Mouse (Mus musculus): ENCODE measurements around the gene Ank2. TPM values are rescaled to one million over a fixed set of nuclear protein-coding genes. Genes with fewer than 3 reads are reported as not detected.

Ank2 gene
- polyA plus RNA-seq, 1 experiment, result 4.6 TPM

DNA sequence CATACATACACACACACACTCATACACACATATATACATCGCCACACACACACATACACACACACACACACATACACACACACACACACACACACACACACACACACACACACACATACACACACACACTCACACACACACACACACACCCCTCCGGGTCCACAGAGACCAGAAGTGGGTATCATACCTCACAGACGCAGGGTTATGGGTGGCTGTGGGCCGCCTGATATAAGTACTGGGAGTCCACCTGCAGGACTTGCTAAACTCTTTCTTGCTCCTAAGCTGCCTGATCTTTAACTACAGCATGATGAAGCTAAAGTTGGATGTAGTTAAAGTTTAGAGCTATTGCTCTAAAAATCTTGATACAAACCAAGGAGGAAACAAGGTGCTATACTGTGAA is 30.7 kb upstream of the Ank2 start:
- Histone ChIP-seq H3K4me3 (ENCODE audit: control insufficient read depth, insufficient read depth, low read length) (no peak overlapping the region), H3K27ac (ENCODE audit: control insufficient read depth, insufficient read depth, low read length) (no peak overlapping the region), H3K27me3 (ENCODE audit: control insufficient read depth, insufficient read depth, low read length) (no peaks in the 10 kb centered on the region), H3K36me3 (ENCODE audit: control insufficient read depth, insufficient read depth, low read length) (no peaks in the 10 kb centered on the region), H3K4me1 (replicated peaks; ENCODE audit: control insufficient read depth, insufficient read depth, low read length) (no peaks in the 10 kb centered on the region)
- 89% methylated on average over 4 of the region's 4 CpGs for WGBS
- DNase-seq, result no peak
- TF ChIP-seq CTCF (IDR thresholded peaks at IDR 0.05; ENCODE audit: borderline replicate concordance, control insufficient read depth, extremely low read depth, insufficient read depth, low read length, poor library complexity) (no peak), POLR2A (IDR thresholded peaks at IDR 0.05; ENCODE audit: control insufficient read depth, extremely low read depth, insufficient read depth, low read length, poor library complexity) (no peak)

DNA sequence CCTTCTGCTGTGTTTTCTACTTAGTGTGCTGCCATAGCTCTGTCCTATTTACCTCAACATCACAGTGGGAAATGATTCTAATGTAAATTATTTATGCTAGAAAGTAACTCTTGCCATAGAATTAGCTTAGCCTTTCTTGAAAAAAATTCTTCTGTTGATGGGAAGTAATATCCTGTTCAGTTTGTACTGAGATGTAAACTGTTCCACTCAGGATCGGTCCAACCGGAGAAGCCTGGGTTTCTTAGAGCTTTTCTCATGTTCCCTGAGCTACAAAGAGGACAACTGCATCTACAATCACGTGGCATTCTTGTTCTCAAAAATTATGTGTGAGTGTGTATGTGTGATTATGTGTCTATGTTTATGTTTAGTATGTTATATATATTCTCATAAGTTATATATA is 30.1 kb upstream of the Ank2 start:
- TF ChIP-seq POLR2A (IDR thresholded peaks at IDR 0.05; ENCODE audit: control insufficient read depth, extremely low read depth, insufficient read depth, low read length, poor library complexity), result no peak
- no peak for TF ChIP-seq CTCF (IDR thresholded peaks at IDR 0.05; ENCODE audit: borderline replicate concordance, control insufficient read depth, extremely low read depth, insufficient read depth, low read length, poor library complexity)

DNA sequence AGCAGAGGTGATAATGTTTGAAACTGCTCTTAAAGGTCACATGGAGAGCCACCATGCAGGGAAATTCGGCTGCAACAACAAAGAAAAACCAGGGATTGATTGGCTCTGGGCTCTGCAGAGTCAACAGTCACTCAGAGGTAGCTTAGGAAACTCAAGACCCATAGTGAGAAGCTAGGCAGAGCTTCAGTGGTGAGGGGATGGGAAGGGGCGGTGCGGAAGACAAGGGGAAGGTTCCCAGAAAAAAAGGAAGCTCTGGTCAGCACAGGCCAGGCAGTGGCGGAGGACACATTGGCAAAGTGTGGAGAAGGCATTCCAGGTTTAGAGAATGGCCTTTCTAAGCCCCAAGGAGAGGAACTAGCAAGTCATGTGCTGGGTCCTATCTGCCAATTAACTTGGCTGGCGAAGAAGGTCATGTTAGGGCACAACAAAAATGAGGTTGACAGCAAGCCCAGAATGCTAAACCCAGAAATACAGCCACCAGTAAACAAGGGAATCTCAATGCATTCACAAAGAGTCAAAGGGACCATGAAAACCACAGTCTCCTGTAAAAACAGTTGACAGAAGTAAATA is 28.4 kb upstream of the Ank2 start:
- Histone ChIP-seq H3K27ac (ENCODE audit: control insufficient read depth, insufficient read depth, low read length) (no peak overlapping the region), H3K27me3 (ENCODE audit: control insufficient read depth, insufficient read depth, low read length) (no peaks in the 10 kb centered on the region), H3K4me3 (ENCODE audit: control insufficient read depth, insufficient read depth, low read length) (no peak overlapping the region), H3K4me1 (replicated peaks; ENCODE audit: control insufficient read depth, insufficient read depth, low read length) (no peaks in the 10 kb centered on the region), H3K36me3 (ENCODE audit: control insufficient read depth, insufficient read depth, low read length) (no peaks in the 10 kb centered on the region)
- DNase-seq, result no peak
- WGBS, result 86% methylated on average over 5 of the region's 5 CpGs
- TF ChIP-seq CTCF (IDR thresholded peaks at IDR 0.05; ENCODE audit: borderline replicate concordance, control insufficient read depth, extremely low read depth, insufficient read depth, low read length, poor library complexity) (no peak), POLR2A (IDR thresholded peaks at IDR 0.05; ENCODE audit: control insufficient read depth, extremely low read depth, insufficient read depth, low read length, poor library complexity) (no peak)

More for the DNA sequence above, 30.1 kb upstream of the Ank2 start:
- H3K4me3 ChIP-seq (ENCODE audit: control insufficient read depth, insufficient read depth, low read length), result no peak overlapping the region
- 98% methylated on average over 3 of the region's 3 CpGs for WGBS
- no peak overlapping the region for H3K27ac ChIP-seq (ENCODE audit: control insufficient read depth, insufficient read depth, low read length)
- no peaks in the 10 kb centered on the region for H3K4me1 ChIP-seq (replicated peaks; ENCODE audit: control insufficient read depth, insufficient read depth, low read length)
- no peaks in the 10 kb centered on the region for H3K36me3 ChIP-seq (ENCODE audit: control insufficient read depth, insufficient read depth, low read length)
- no peaks in the 10 kb centered on the region for H3K27me3 ChIP-seq (ENCODE audit: control insufficient read depth, insufficient read depth, low read length)
- DNase-seq, result no peak

- Histone ChIP-seq H3K4me1 (replicated peaks; ENCODE audit: control insufficient read depth, insufficient read depth, low read length) (no peaks in the 10 kb centered on the region), H3K27ac (ENCODE audit: control insufficient read depth, insufficient read depth, low read length) (no peak overlapping the region), H3K4me3 (ENCODE audit: control insufficient read depth, insufficient read depth, low read length) (no peak overlapping the region), H3K27me3 (ENCODE audit: control insufficient read depth, insufficient read depth, low read length) (no peaks in the 10 kb centered on the region), H3K36me3 (ENCODE audit: control insufficient read depth, insufficient read depth, low read length) (no peaks in the 10 kb centered on the region)
- no peak for DNase-seq
- no peak for TF ChIP-seq POLR2A (IDR thresholded peaks at IDR 0.05; ENCODE audit: control insufficient read depth, extremely low read depth, insufficient read depth, low read length, poor library complexity)
- no peak for TF ChIP-seq CTCF (IDR thresholded peaks at IDR 0.05; ENCODE audit: borderline replicate concordance, control insufficient read depth, extremely low read depth, insufficient read depth, low read length, poor library complexity)
- WGBS, result 80% methylated on average over 8 of the region's 8 CpGs
These were observed 26.2 kb upstream of the Ank2 start for GRCm38 (mm10) chr3:127525188-127525819.

DNA sequence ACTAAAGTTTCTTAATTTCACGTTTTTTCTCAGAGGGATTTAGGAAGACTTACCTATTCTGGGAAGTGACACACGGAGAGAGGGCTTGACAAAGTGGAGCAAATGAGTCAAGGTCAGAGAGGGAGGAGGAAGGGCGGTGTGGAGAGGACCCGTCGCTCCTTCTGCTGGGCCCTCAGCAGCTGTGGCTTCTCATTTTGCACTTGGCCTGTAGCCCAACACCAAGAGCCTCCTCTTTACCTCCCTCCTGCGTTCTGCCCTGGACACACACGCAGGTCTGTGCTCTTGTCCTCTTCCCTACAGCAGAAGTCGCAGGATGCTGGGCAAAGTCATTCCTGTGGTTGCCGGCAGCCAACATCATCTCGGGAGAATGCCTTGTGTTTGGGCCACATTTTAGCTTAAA is 22.0 kb upstream of the Ank2 start:
- no peak for DNase-seq
- no peak overlapping the region for H3K27ac ChIP-seq (ENCODE audit: control insufficient read depth, insufficient read depth, low read length)
- WGBS, result 73% methylated on average over 10 of the region's 10 CpGs
- H3K4me1 ChIP-seq (replicated peaks; ENCODE audit: control insufficient read depth, insufficient read depth, low read length), result no peaks in the 10 kb centered on the region
- H3K4me3 ChIP-seq (ENCODE audit: control insufficient read depth, insufficient read depth, low read length), result no peak overlapping the region
- no peak for TF ChIP-seq POLR2A (IDR thresholded peaks at IDR 0.05; ENCODE audit: control insufficient read depth, extremely low read depth, insufficient read depth, low read length, poor library complexity)
- TF ChIP-seq CTCF (IDR thresholded peaks at IDR 0.05; ENCODE audit: borderline replicate concordance, control insufficient read depth, extremely low read depth, insufficient read depth, low read length, poor library complexity), result no peak
- no peaks in the 10 kb centered on the region for H3K36me3 ChIP-seq (ENCODE audit: control insufficient read depth, insufficient read depth, low read length)
- no peaks in the 10 kb centered on the region for H3K27me3 ChIP-seq (ENCODE audit: control insufficient read depth, insufficient read depth, low read length)

DNA sequence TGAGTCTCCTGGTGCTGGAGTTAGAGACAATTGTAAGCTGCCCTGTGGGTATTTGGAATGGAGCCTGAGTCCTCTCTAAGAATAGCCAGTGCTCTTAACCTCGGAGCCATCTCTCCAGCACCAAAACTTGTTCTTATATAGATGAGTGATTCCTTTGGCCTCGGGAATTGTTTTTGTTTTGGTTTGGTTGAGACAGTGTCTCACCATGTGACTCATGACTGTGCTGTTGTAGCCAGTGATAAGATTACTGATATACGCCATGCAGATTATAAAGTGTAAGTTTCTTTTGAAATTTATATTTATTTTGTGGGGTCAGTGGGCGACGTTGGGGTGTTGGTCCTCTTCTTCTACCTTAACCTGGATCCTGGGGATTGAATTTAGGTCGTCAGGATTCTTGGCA is 21.1 kb upstream of the Ank2 start:
- no peak for TF ChIP-seq CTCF (IDR thresholded peaks at IDR 0.05; ENCODE audit: borderline replicate concordance, control insufficient read depth, extremely low read depth, insufficient read depth, low read length, poor library complexity)
- TF ChIP-seq POLR2A (IDR thresholded peaks at IDR 0.05; ENCODE audit: control insufficient read depth, extremely low read depth, insufficient read depth, low read length, poor library complexity), result no peak
- 89% methylated on average over 6 of the region's 6 CpGs for WGBS
- DNase-seq, result no peak
- Histone ChIP-seq H3K4me3 (ENCODE audit: control insufficient read depth, insufficient read depth, low read length) (no peak overlapping the region), H3K4me1 (replicated peaks; ENCODE audit: control insufficient read depth, insufficient read depth, low read length) (no peaks in the 10 kb centered on the region), H3K36me3 (ENCODE audit: control insufficient read depth, insufficient read depth, low read length) (no peaks in the 10 kb centered on the region), H3K27me3 (ENCODE audit: control insufficient read depth, insufficient read depth, low read length) (no peaks in the 10 kb centered on the region), H3K27ac (ENCODE audit: control insufficient read depth, insufficient read depth, low read length) (no peak overlapping the region)

Measured in thymus, adult 2 months (tissue).